Mouse (Mus musculus) lung, adult 2 months (tissue): ENCODE measurements around the gene Apaf1.

Experiments
- CTCF ChIP-seq: fragments of 200-500 bp; IDR thresholded peaks from 2 replicates; pipeline ENCODE4 v1.5.1; 2011; ENCODE audit warnings: mild to moderate bottlenecking, low read length, control low read depth; ENCODE audit not compliant: insufficient read depth
- POLR2A ChIP-seq: fragments of 200-500 bp; IDR thresholded peaks from 2 replicates; pipeline ENCODE4 v1.6.1; 2011; ENCODE audit warnings: low read depth, mild to moderate bottlenecking, control low read depth, low read length, borderline replicate concordance; ENCODE audit errors: extremely low read depth

- TF ChIP-seq CTCF: no peak
- no peak for TF ChIP-seq POLR2A
Measured at GRCm38 (mm10) chr10:90974491-90974890, 108.1 kb downstream of the Apaf1 start.
